Comparison of ENCODE assay signal across 9 mouse cellular contexts in the genomic region with DNA sequence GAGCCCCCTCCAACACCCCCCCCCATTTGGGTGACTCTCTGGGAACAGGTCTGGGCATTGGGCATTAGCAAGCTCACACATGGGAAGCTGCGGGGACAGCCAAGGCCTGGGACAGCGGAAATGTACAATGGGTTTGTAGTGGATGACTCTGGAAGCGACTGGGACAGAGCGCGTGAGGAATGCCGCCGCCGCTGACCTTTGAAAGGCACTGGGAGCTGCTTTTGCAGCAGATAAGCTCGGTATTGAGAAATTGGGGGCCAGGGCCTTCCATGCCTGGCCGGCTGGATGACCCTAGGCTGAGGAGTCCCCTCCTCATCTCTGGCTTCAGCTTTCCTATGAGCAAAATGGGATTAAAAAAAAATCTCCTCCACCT. TPM values are rescaled to one million over a fixed set of nuclear protein-coding genes. Genes with fewer than 3 reads are reported as not detected.
DNase-seq lines count a peak whose midpoint lies in the region; ATAC-seq lines count a peak whose summit lies in the region.
"Had no signal": no experiment of that assay in that cellular context is flagged by ENCODE, and none has a peak within 500 bp of the region (broad histone marks: within the 10 kb centered on the region; RNA-seq: fewer than 3 reads in every experiment).

No protein-coding gene starts in this region.

- 49% methylated on average over 10 of the region's 10 CpGs for WGBS in neural tube, embryonic 12.5 days
- 66% methylated on average over 10 of the region's 10 CpGs for WGBS in limb, embryonic 13.5 days

- no peak overlapping the region for H3K4me3 ChIP-seq in neural tube, embryonic 12.5 days
- H3K4me3 ChIP-seq in limb, embryonic 13.5 days, result no peak overlapping the region
- H3K4me3 ChIP-seq: neural tube, embryonic 15.5 days had no signal

- H3K27ac ChIP-seq in neural tube, embryonic 12.5 days, result no peak overlapping the region
- peak overlapping the region; percentile 28; the same call in 1 of the 2 replicates for H3K27ac ChIP-seq in limb, embryonic 13.5 days
- H3K27ac ChIP-seq: neural tube, embryonic 15.5 days had no signal

- ATAC-seq in neural tube, embryonic 12.5 days (ENCODE audit: low FRiP score, low read depth), result no peak
- ATAC-seq in limb, embryonic 13.5 days (ENCODE audit: low FRiP score, low read depth), result no peak

- no peaks in the 10 kb centered on the region for H3K27me3 ChIP-seq in neural tube, embryonic 12.5 days (replicated peaks)
- 0 out of 2 replicates have a peak, but pooled peaks cover 3% of the 10 kb centered on the region for H3K27me3 ChIP-seq in limb, embryonic 13.5 days
- H3K27me3 ChIP-seq: neural tube, embryonic 15.5 days had no signal

- peak; percentile 69 for DNase-seq in embryo, embryonic 10 days (ENCODE audit: low spot score)
- DNase-seq in embryo, embryonic 10.5 days (ENCODE audit: low spot score), result no peak
- no peak for DNase-seq in neural tube, embryonic 10.5 days (ENCODE audit: extremely low spot score, low spot score)
- DNase-seq in yolk sac, embryonic 10.5 days (ENCODE audit: low spot score), result peak; percentile 81
- no peak for DNase-seq in left cerebral cortex, adult 9 months (ENCODE audit: low spot score in 2 of 2)
- no peak for DNase-seq in thymus, adult 18-20 months

- H3K9me3 ChIP-seq in neural tube, embryonic 12.5 days, result no peaks in the 10 kb centered on the region
- no peaks in the 10 kb centered on the region for H3K9me3 ChIP-seq in limb, embryonic 13.5 days
- H3K9me3 ChIP-seq: neural tube, embryonic 15.5 days had no signal

- H3K36me3 ChIP-seq in neural tube, embryonic 12.5 days, result no peaks in the 10 kb centered on the region
- H3K36me3 ChIP-seq in limb, embryonic 13.5 days, result peaks cover 12% of the 10 kb centered on the region
- H3K36me3 ChIP-seq: neural tube, embryonic 15.5 days had no signal

- H3K4me2 ChIP-seq in neural tube, embryonic 12.5 days (replicated peaks), result 0 out of 2 replicates have a peak overlapping the region, but pooled peaks have one; percentile 24
- H3K4me2 ChIP-seq in limb, embryonic 13.5 days (replicated peaks), result no peak overlapping the region
- H3K4me2 ChIP-seq: neural tube, embryonic 15.5 days had no signal

- no peak overlapping the region for H3K9ac ChIP-seq in neural tube, embryonic 12.5 days
- no peak overlapping the region for H3K9ac ChIP-seq in limb, embryonic 13.5 days
- H3K9ac ChIP-seq: neural tube, embryonic 15.5 days had no signal

- H3K4me1 ChIP-seq in neural tube, embryonic 12.5 days, result peaks cover 50% of the 10 kb centered on the region
- peaks cover 44% of the 10 kb centered on the region for H3K4me1 ChIP-seq in limb, embryonic 13.5 days

RNA-seq across cellular contexts. Expression of a gene that starts 8.7 kb away (rescaled TPM):
- 2.7 and 3.0 TPM in 2 replicates for polyA plus RNA-seq in neural tube, embryonic 12.5 days (2016; fragmentation: Nextera tagmentation; extraction: Ambion mirVana)
- 2.6 and 3.9 TPM in 2 replicates for polyA plus RNA-seq in limb, embryonic 13.5 days (2015; fragmentation: Nextera tagmentation; extraction: Ambion mirVana)

RNA-seq across cellular contexts. Expression of a gene that starts 58.3 kb away (rescaled TPM):
- 2.5 and 3.2 TPM in 2 replicates for polyA plus RNA-seq in neural tube, embryonic 12.5 days (2016; fragmentation: Nextera tagmentation; extraction: Ambion mirVana)
- 0.65 and 0.91 TPM in 2 replicates for polyA plus RNA-seq in limb, embryonic 13.5 days (2015; fragmentation: Nextera tagmentation; extraction: Ambion mirVana)

Comparison
In these comparisons a context has a peak if more than half of its experiments do, and no peak if none do; other contexts are left out.
1. DNase-seq: peak in embryo, embryonic 10 days (single experiment) and yolk sac, embryonic 10.5 days (single experiment); none in embryo, embryonic 10.5 days (single experiment), neural tube, embryonic 10.5 days (single experiment), left cerebral cortex, adult 9 months (0 of 2) and thymus, adult 18-20 months (0 of 2).